Mouse (Mus musculus) kidney, adult 8-10 months (tissue): ENCODE results near the gene Gm10837.

Experiments used
- DNase-seq, 2 experiments: peaks; one replicate each; pipeline ENCODE4 v3.0.0; 2022

The Gm10837 gene

GRCm38 (mm10) chr14:122464763-122465741, 25.3 kb upstream of the Gm10837 start, which contains the start of gene Zic5:
Gene Zic5, minus strand, starts transcription at chr14:122465677.
- no peak for DNase-seq

GRCm38 (mm10) chr14:122465931-122466490, 24.4 kb upstream of the Gm10837 start:
- no peak for DNase-seq

GRCm38 (mm10) chr14:122466756-122467362, 23.5 kb upstream of the Gm10837 start:
- no peak for DNase-seq

- no peak for DNase-seq
Measured at GRCm38 (mm10) chr14:122467926-122468841, 22.2 kb upstream of the Gm10837 start.

- DNase-seq: no peak
Measured at GRCm38 (mm10) chr14:122468971-122469755, 21.2 kb upstream of the Gm10837 start.

- no peak for DNase-seq
Measured at GRCm38 (mm10) chr14:122471449-122472085, 18.8 kb upstream of the Gm10837 start.

GRCm38 (mm10) chr14:122472161-122472560, 18.2 kb upstream of the Gm10837 start:
- no peak for DNase-seq

- no peak for DNase-seq
Measured at GRCm38 (mm10) chr14:122472647-122473046, 17.7 kb upstream of the Gm10837 start.

- DNase-seq: no peak
Measured at GRCm38 (mm10) chr14:122473211-122473751, 17.1 kb upstream of the Gm10837 start.

GRCm38 (mm10) chr14:122474041-122474890, 16.1 kb upstream of the Gm10837 start:
- no peak for DNase-seq

- DNase-seq: no peak
Measured at GRCm38 (mm10) chr14:122474891-122475556, 15.4 kb upstream of the Gm10837 start, which contains the start of gene Zic2. Gene Zic2, plus strand, starts transcription at chr14:122475435.

- DNase-seq: no peak
Measured at GRCm38 (mm10) chr14:122475557-122476040, 14.8 kb upstream of the Gm10837 start.

- DNase-seq: no peak
Measured at GRCm38 (mm10) chr14:122476041-122476821, 14.2 kb upstream of the Gm10837 start.

GRCm38 (mm10) chr14:122476822-122477215, 13.6 kb upstream of the Gm10837 start:
- DNase-seq: no peak

- DNase-seq: no peak
Measured at GRCm38 (mm10) chr14:122477261-122477671, 13.1 kb upstream of the Gm10837 start.

- DNase-seq: no peak
Measured at GRCm38 (mm10) chr14:122477971-122478573, 12.3 kb upstream of the Gm10837 start.

- DNase-seq: no peak
Measured at GRCm38 (mm10) chr14:122478574-122479011, 11.8 kb upstream of the Gm10837 start.
